Mouse (Mus musculus): ENCODE measurements at regions not wholly inside any gene's neighbourhood (a gene's known extent, or its start where the extent isn't known, plus 50 kb on each side); places are given as distances from the start of the nearest gene placed in this dataset.

DNA sequence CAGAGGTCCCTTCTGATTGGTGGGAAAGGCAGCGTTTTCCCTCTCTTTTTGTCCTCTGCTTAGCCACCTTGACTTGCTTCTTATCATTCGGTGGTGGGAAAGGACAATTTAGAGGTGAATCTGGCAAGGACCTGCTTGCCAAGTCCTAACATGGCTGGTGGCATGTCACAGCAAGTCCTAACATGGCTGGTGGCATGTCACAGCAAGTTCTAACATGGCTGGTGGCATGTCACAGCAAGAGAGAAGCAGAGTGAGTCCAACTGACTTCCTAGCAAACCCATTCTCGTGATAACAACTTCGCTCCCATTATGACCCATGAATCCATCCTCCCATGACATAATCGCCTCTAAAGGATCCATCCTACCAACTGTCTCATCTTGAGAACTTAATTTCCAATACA lies 183.1 kb downstream of the Lmo4 start:
- no peak overlapping the region for H3K4me3 ChIP-seq
- no peak overlapping the region for H3K27ac ChIP-seq
- peaks cover 12% of the 10 kb centered on the region for H3K4me1 ChIP-seq
- no peaks in the 10 kb centered on the region for H3K36me3 ChIP-seq
- H3K9ac ChIP-seq: no peak overlapping the region
- ATAC-seq (ENCODE audit: low FRiP score, low read depth): no peak
- WGBS: 88% methylated on average over 5 of the region's 5 CpGs
- H3K9me3 ChIP-seq: no peaks in the 10 kb centered on the region
- H3K27me3 ChIP-seq: no peaks in the 10 kb centered on the region; the same call in 1 of the 2 replicates
- H3K4me2 ChIP-seq (replicated peaks): no peak overlapping the region

DNA sequence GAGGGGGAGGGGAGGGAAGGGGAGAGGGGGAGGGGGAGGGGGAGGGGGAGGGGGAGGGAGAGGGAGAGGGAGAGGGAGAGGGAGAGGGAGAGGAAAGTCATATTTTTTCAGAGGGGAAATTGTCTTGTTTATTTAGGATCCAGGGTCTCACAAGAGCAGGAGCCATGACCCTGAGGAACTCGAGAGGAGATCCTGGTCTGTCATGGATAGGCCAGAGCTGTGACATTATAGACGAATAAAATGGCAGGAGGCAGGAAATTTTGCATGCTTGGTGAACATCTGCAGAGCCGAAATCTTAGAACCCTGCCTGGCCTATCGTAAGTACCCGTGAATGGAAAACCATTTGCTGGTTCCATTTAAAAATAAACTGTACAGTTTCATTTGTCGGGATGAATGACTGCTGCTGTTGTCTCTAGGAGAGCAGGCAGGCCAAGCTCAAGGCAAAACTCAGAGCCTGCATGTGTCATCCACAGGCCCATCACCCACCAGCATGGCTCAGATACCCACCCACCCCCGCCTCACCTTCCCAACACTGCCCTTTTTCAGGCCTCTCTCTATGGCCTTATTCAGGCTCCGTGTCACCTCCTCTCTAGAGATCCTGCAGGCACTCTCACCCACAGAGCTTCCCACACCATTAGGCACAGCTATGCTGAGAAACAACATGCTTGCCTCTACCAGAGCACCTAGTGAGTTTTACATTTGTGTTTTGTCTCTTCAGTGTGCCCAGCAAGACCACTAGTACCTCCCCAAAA lies 184.7 kb downstream of the Lmo4 start:
- H3K4me2 ChIP-seq (replicated peaks): no peak overlapping the region
- no peak overlapping the region for H3K9ac ChIP-seq
- no peak for ATAC-seq (ENCODE audit: low FRiP score, low read depth)
- 56% methylated on average over 8 of the region's 8 CpGs for WGBS
- H3K36me3 ChIP-seq: no peaks in the 10 kb centered on the region
- no peak overlapping the region for H3K27ac ChIP-seq
- no peaks in the 10 kb centered on the region for H3K9me3 ChIP-seq
- H3K4me3 ChIP-seq: no peak overlapping the region
- H3K4me1 ChIP-seq: peaks cover 10% of the 10 kb centered on the region; the same call in 1 of the 2 replicates
- no peaks in the 10 kb centered on the region for H3K27me3 ChIP-seq

DNA sequence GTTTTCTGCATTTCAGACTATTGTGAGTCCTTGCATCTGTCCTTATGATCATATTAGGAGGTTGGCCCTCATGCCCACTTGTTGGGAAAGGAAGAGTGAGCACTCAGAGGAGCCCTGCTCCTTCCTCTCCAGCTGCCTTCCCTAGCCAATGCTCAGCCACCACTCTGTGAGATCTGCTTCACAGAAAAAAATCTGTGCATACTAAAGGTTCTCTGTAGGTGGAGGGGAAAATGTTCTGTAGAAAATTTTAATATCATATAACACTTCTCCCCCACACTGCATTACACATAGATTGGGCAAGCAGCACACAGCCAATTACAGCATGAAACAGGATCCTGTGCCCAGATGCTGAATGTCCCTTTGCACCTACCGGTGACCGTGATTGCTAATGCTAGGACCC lies 185.7 kb downstream of the Lmo4 start:
- H3K4me2 ChIP-seq (replicated peaks): no peak overlapping the region
- ATAC-seq (ENCODE audit: low FRiP score, low read depth): no peak
- H3K36me3 ChIP-seq: no peaks in the 10 kb centered on the region
- H3K27me3 ChIP-seq: no peaks in the 10 kb centered on the region
- H3K4me3 ChIP-seq: no peak overlapping the region
- H3K9me3 ChIP-seq: no peaks in the 10 kb centered on the region
- H3K9ac ChIP-seq: no peak overlapping the region
- WGBS: 57% methylated on average over 2 of the region's 2 CpGs
- H3K4me1 ChIP-seq: peaks cover 10% of the 10 kb centered on the region; the same call in 1 of the 2 replicates
- no peak overlapping the region for H3K27ac ChIP-seq

DNA sequence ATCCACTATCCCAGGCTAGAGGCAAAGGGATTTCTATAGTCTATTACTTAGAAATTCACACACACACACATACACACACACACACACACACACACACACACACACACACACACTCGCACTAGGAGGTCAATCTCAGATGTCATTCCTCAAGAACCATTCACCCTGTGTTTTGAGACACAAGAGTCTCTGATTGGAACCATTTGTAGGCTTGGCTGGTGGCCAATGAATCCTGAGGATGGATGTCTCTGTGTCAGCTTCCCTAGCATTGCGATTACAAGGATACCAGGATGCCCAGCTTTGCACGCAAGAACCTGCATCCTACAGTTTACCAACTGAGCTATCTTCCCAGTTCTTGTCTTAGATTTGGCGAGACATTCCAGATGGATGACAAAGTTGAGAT lies 186.5 kb downstream of the Lmo4 start:
- no peak overlapping the region for H3K9ac ChIP-seq
- no peak overlapping the region for H3K4me3 ChIP-seq
- H3K4me1 ChIP-seq: peaks cover 13% of the 10 kb centered on the region; the same call in 1 of the 2 replicates
- H3K4me2 ChIP-seq (replicated peaks): no peak overlapping the region
- no peaks in the 10 kb centered on the region for H3K27me3 ChIP-seq
- no peaks in the 10 kb centered on the region for H3K9me3 ChIP-seq
- ATAC-seq (ENCODE audit: low FRiP score, low read depth): no peak
- no peak overlapping the region for H3K27ac ChIP-seq
- H3K36me3 ChIP-seq: no peaks in the 10 kb centered on the region
- 73% methylated on average over 4 of the region's 4 CpGs for WGBS

DNA sequence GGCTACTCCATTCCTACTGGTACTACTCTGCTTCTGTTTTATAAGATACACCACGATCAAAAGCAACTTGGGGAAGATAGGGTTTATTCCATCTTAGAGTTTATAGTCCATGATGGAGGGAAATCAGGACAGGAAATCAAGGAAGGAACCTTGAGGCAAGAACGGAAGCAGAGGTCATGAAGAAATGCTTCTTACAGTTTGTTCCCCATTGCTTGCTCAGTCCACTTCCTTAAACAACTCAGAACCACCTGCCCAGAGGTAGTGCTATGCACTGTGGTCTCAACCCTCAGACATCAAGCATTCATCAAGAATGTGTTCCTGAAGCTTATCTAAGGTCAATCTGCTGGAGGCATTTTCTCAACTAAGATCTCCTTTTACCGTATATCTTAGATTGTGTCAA lies 189.8 kb downstream of the Lmo4 start:
- Histone ChIP-seq H3K4me1 (peaks cover 39% of the 10 kb centered on the region), H3K9ac (no peak overlapping the region), H3K27me3 (0 out of 2 replicates have a peak, but pooled peaks cover 6% of the 10 kb centered on the region), H3K9me3 (no peaks in the 10 kb centered on the region), H3K4me2 (replicated peaks) (no peak overlapping the region), H3K36me3 (no peaks in the 10 kb centered on the region), H3K4me3 (no peak overlapping the region), H3K27ac (no peak overlapping the region)
- WGBS: 92% methylated on average over 3 of the region's 3 CpGs
- no peak for ATAC-seq (ENCODE audit: low FRiP score, low read depth)

DNA sequence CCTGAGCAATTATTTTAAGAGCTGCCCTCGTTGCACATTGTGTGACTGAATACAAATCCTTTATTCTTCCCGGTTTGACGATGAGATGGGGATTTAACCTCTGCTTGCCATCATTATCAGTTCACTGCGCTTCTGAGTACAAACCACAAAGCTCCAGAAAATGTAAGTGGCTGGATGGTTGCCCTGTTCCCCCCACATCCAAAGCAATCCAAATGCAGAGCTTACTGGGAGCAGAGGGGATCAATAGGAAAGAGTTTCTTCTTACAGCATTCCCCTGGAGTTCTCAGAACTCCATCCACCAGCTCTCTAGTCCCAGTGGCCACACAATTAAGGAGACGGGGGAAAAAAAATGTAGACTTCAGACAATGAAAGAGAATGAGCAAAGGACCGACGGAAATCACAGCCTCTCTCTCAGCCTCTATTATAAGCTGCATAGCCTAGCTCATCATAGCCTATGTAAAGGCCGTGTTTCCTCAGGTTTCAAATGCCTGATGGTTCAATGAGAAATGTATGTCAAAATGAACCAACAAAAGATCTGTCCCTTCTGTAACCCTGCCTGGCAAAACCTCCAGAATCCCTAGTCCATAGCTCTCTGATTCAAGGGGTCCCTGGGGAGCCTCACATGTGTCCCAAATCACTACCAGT lies 191.4 kb downstream of the Lmo4 start:
- ATAC-seq (ENCODE audit: low FRiP score, low read depth): no peak
- no peak overlapping the region for H3K4me3 ChIP-seq
- peaks cover 33% of the 10 kb centered on the region for H3K4me1 ChIP-seq
- no peaks in the 10 kb centered on the region for H3K36me3 ChIP-seq
- 0 out of 2 replicates have a peak, but pooled peaks cover 6% of the 10 kb centered on the region for H3K27me3 ChIP-seq
- no peaks in the 10 kb centered on the region for H3K9me3 ChIP-seq
- H3K9ac ChIP-seq: no peak overlapping the region
- WGBS: 48% methylated on average over 8 of the region's 8 CpGs
- H3K4me2 ChIP-seq (replicated peaks): no peak overlapping the region
- no peak overlapping the region for H3K27ac ChIP-seq

DNA sequence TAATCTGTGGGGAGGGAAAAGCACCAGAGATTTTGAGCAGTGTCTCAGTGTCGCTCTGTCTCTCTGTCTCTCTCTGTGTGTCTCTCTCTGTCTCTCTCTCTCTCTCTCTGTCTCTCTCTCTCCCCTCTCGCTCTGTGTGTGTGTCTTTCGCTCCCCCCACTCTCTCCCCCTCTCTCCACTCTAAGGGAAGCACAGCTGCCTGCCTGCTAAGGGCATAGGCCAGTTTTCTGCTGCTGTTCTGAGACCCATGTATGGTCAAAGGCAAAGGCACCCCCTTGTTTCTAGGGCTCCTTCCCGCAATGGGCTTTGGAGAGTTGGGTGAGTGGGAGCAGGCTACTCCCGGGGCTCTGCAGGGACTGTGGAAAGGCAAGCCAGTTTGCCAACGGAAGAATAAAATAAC lies 192.2 kb downstream of the Lmo4 start:
- no peak overlapping the region for H3K4me3 ChIP-seq
- WGBS: 43% methylated on average over 6 of the region's 6 CpGs
- no peak overlapping the region for H3K9ac ChIP-seq
- no peaks in the 10 kb centered on the region for H3K9me3 ChIP-seq
- H3K27ac ChIP-seq: no peak overlapping the region
- H3K36me3 ChIP-seq: no peaks in the 10 kb centered on the region
- peaks cover 33% of the 10 kb centered on the region for H3K4me1 ChIP-seq
- H3K4me2 ChIP-seq (replicated peaks): no peak overlapping the region
- ATAC-seq (ENCODE audit: low FRiP score, low read depth): no peak
- 0 out of 2 replicates have a peak, but pooled peaks cover 6% of the 10 kb centered on the region for H3K27me3 ChIP-seq

DNA sequence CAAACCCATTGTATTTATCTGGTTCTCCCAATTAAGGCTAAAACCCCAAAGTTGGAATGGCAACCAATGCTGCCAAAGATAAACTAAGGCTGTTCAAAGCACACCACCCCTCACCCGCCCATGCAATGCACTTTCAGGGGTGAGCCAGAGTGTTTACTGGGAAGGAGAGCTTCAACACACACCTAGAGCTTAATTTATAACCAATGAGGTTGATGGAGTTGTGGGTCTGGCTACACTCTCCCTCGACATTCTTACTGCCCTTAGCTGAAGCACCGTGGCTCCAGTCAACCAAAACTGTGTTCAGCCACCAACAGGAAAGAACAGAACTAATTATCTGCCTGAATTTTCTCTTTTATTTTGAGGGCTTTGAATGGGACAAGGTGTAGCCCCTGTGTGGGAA lies 192.8 kb downstream of the Lmo4 start:
- H3K27me3 ChIP-seq: 0 out of 2 replicates have a peak, but pooled peaks cover 6% of the 10 kb centered on the region
- H3K9me3 ChIP-seq: no peaks in the 10 kb centered on the region
- 21% methylated on average over 3 of the region's 3 CpGs for WGBS
- no peak overlapping the region for H3K4me3 ChIP-seq
- H3K4me2 ChIP-seq (replicated peaks): no peak overlapping the region
- H3K36me3 ChIP-seq: no peaks in the 10 kb centered on the region
- no peak overlapping the region for H3K27ac ChIP-seq
- peaks cover 33% of the 10 kb centered on the region for H3K4me1 ChIP-seq
- no peak overlapping the region for H3K9ac ChIP-seq
- ATAC-seq (ENCODE audit: low FRiP score, low read depth): no peak

DNA sequence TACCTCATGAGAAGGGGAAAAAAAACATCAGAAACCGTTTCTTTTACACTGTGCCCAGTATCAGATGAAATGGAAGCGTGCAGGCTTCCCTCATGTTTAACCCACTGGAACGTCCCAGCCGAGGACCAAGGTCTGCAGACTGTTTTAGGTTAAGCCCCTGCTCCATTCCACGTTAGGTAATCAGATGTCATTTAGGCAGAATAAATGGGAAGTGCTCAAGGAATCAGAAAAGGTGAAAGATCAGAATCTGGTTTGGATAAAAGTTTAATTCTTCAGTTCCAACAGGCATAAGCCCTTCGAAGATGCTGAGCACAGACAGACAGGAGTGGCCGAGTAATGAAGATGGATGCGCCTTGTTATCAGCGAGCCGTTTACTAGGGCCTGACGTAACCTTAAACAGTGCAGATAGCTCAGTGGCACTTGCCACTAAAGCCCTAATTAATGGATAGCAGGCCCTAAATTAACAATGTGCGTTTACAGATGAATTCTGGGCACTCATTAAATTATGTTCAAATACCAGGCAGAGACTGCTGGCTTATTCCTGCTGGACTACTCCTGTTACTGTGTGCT lies 193.5 kb downstream of the Lmo4 start:
- Histone ChIP-seq H3K4me1 (peaks cover 33% of the 10 kb centered on the region), H3K27ac (no peak overlapping the region), H3K36me3 (no peaks in the 10 kb centered on the region), H3K4me2 (replicated peaks) (peak overlapping the region; percentile 14; the same call in 1 of the 2 replicates), H3K4me3 (no peak overlapping the region), H3K27me3 (0 out of 2 replicates have a peak, but pooled peaks cover 6% of the 10 kb centered on the region), H3K9ac (no peak overlapping the region), H3K9me3 (no peaks in the 10 kb centered on the region)
- 19% methylated on average over 12 of the region's 12 CpGs for WGBS
- no peak for ATAC-seq (ENCODE audit: low FRiP score, low read depth)

DNA sequence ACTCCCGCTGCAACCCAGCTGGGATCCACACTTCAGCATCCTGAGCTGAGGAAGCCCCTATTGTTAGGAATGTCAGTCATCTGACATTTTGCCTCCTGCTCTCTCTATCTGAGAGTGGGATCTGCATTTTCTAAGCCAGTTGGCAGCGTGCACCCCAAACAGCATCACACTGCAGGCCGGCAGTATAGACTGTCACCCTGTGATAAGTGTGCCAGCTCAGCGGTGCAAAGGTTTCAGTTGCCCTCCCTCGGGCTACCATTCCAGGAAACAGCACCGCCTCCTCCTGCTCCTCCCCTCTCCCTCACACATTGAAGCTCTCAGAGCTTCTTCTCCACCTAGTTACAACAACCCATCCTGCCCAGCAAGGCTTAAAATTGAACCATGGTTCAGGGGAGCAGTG lies 194.5 kb downstream of the Lmo4 start:
- Histone ChIP-seq H3K4me2 (replicated peaks) (peak overlapping the region; percentile 34), H3K4me1 (peaks cover 33% of the 10 kb centered on the region), H3K27ac (peak overlapping the region; percentile 44; the same call in 1 of the 2 replicates), H3K4me3 (no peak overlapping the region), H3K36me3 (no peaks in the 10 kb centered on the region), H3K9me3 (no peaks in the 10 kb centered on the region), H3K27me3 (0 out of 2 replicates have a peak, but pooled peaks cover 7% of the 10 kb centered on the region), H3K9ac (no peak overlapping the region)
- no peak for ATAC-seq (ENCODE audit: low FRiP score, low read depth)
- 25% methylated on average over 6 of the region's 6 CpGs for WGBS

DNA sequence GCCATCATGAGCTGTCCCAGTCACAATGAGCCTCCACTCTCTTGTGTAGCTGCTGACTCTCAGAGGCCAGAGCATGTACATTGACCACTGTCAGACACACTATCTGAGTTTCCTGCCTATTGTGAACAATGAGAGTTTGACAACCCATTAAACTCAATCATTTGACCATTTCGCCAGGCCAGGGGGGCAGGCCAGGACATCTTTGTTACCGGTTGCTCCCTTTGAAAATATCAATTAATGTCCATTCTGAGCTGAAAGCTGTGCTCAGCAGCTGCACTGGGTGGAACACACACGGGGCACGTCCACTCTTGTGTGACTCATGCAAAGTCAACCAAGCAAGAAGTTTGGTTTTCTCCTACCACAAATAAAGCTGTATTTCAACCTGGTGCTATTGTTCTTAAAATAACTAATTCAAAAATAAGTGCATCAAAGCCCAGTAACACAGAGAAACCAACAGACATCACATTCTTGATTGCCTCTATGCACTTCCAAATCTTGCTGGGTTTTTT lies 197.9 kb downstream of the Lmo4 start:
- peaks cover 18% of the 10 kb centered on the region for H3K4me1 ChIP-seq
- H3K4me2 ChIP-seq (replicated peaks): no peak overlapping the region
- no peaks in the 10 kb centered on the region for H3K36me3 ChIP-seq
- H3K4me3 ChIP-seq: no peak overlapping the region
- 80% methylated on average over 4 of the region's 4 CpGs for WGBS
- no peak overlapping the region for H3K9ac ChIP-seq
- no peak overlapping the region for H3K27ac ChIP-seq
- H3K27me3 ChIP-seq: 0 out of 2 replicates have a peak, but pooled peaks cover 6% of the 10 kb centered on the region
- ATAC-seq (ENCODE audit: low FRiP score, low read depth): no peak
- H3K9me3 ChIP-seq: no peaks in the 10 kb centered on the region

DNA sequence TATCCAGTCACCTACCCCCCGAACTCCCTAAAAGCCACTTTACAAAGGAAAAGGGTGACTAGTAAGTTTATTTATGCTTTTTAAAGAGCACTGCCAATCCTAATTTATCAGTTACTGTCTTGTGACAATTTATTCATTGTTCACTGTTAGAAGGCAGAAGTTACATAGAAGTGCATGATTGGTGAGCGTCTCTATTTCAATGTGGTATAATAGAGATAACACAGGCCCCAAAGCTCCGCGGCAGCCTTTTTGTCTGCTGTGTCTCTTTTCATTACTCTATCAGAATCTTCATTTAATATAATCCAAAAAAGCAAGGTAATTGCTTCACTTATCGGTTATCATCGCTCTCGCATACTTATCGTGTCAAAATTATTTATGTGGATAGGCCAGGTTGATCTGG lies 207.1 kb downstream of the Lmo4 start:
- H3K4me1 ChIP-seq: no peaks in the 10 kb centered on the region
- no peak overlapping the region for H3K4me2 ChIP-seq (replicated peaks)
- no peak overlapping the region for H3K27ac ChIP-seq
- H3K4me3 ChIP-seq: no peak overlapping the region
- WGBS: 93% methylated on average over 8 of the region's 8 CpGs
- H3K27me3 ChIP-seq: no peaks in the 10 kb centered on the region
- H3K9me3 ChIP-seq: no peaks in the 10 kb centered on the region
- no peak for ATAC-seq (ENCODE audit: low FRiP score, low read depth)
- H3K9ac ChIP-seq: no peak overlapping the region
- no peaks in the 10 kb centered on the region for H3K36me3 ChIP-seq
